Mouse (Mus musculus) limb, embryonic 11.5 days (tissue): Measurements from ENCODE around the gene Adipoq. TPM values are rescaled to one million over a fixed set of nuclear protein-coding genes. Genes with fewer than 3 reads are reported as not detected.
"Not testable (repeated sequence)": the region's sequence is repeated elsewhere in the genome, so short reads cannot be mapped to it uniquely, and the experiment has no call there.

Source experiments
- ATAC-seq: fragments of 200-750 bp; cut with Nextera tagmentation; 2 replicates; pipeline ENCODE4 v1.8.0; 2017; ENCODE audit warnings: low read depth; ENCODE audit not compliant: insufficient number of reproducible peaks, low FRiP score, low TSS enrichment
- DNase-seq: peaks from one replicate; pipeline ENCODE4 v3.0.0-alpha.2; 2015; ENCODE audit warnings: low spot score
- H3K27ac ChIP-seq: fragments of 300-500 bp; sonication (generic); replicated peaks from 2 replicates; pipeline ENCODE4 v1.5.1; 2014; ENCODE audit warnings: low read depth, mild to moderate bottlenecking, low read length
- H3K27me3 ChIP-seq: fragments of 300-500 bp; sonication (generic); 2 replicates; pipeline ENCODE4 v1.6.1; 2014; ENCODE audit warnings: mild to moderate bottlenecking, low read length, mixed read lengths; ENCODE audit not compliant: control insufficient read depth, insufficient read depth
- H3K36me3 ChIP-seq: fragments of 300-500 bp; sonication (generic); 2 replicates; pipeline ENCODE4 v1.6.1; 2014; ENCODE audit warnings: mild to moderate bottlenecking, low read length, moderate library complexity, mixed read lengths; ENCODE audit not compliant: control insufficient read depth, insufficient read depth
- H3K4me1 ChIP-seq: fragments of 300-500 bp; sonication (generic); 2 replicates; pipeline ENCODE4 v1.6.1; 2014; ENCODE audit warnings: low read length, mixed read lengths; ENCODE audit not compliant: control insufficient read depth, insufficient read depth
- H3K4me2 ChIP-seq: fragments of 300-500 bp; sonication (generic); 2 replicates; pipeline ENCODE4 v1.6.1; 2014; ENCODE audit warnings: low read depth, mild to moderate bottlenecking, moderate library complexity; ENCODE audit not compliant: severe bottlenecking
- H3K4me3 ChIP-seq: fragments of 300-500 bp; sonication (generic); 2 replicates; pipeline ENCODE4 v1.5.1; 2014; ENCODE audit warnings: low read depth, low read length
- H3K9ac ChIP-seq: fragments of 300-500 bp; sonication (generic); 2 replicates; pipeline ENCODE4 v1.6.1; 2014; ENCODE audit warnings: mild to moderate bottlenecking, low read length
- H3K9me3 ChIP-seq: fragments of 300-500 bp; sonication (generic); 2 replicates; pipeline ENCODE4 v1.6.1; 2016; ENCODE audit warnings: low read length; ENCODE audit not compliant: control insufficient read depth
- WGBS: fragments of 180-500 bp; shearing (Covaris S2); extraction: QIAGEN DNeasy Blood & Tissue Kit; methylation state at CpG from one replicate; pipeline ENCODE4 v1.1.7; 2014; 5-methylcytosine and 5-hydroxymethylcytosine counted together
- polyA plus RNA-seq: library from polyadenylated mRNA; unstranded; fragments of >200 nt; fragmentation: Nextera tagmentation; extraction: Ambion mirVana; gene quantifications from 2 replicates; pipeline ENCODE4 v1.2.1, GENCODE M21; 2014

The Adipoq gene
- polyA plus RNA-seq: not detected in 2 replicates

DNA sequence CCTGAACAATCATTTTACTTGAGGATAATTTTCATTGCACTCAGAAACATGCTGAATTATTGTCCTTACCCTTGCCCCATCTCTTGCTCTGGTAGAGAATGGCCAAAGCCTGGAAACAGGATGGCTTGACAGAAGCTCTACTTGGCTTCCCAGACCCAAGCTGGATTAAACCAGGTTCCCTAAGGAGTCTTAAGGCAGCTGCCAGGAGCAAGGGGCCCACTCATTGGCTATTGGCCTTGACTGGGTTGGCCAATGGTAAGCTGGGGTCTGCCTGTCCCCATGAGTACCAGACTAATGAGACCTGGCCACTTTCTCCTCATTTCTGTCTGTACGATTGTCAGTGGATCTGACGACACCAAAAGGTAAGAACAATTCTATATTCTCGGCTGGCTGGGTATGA lies at the start of gene Adipoq:
Gene Adipoq (plus strand): TSS at position 257 of the 400 bp plus-strand sequence.
- H3K9me3 ChIP-seq: no peaks in the 10 kb centered on the region
- no peak within 1 kb of the TSS for H3K4me2 ChIP-seq
- no peaks in the 10 kb centered on the region for H3K4me1 ChIP-seq
- H3K27me3 ChIP-seq: no peaks in the 10 kb centered on the region
- H3K27ac ChIP-seq: no peak within 1 kb of the TSS
- H3K9ac ChIP-seq: no peak within 1 kb of the TSS
- no peak within 1 kb of the TSS for H3K4me3 ChIP-seq
- H3K36me3 ChIP-seq: no peaks in the 10 kb centered on the region
- WGBS: 84% methylated on average over 3 of the region's 3 CpGs
- DNase-seq: no peak
- no peak for ATAC-seq

DNA sequence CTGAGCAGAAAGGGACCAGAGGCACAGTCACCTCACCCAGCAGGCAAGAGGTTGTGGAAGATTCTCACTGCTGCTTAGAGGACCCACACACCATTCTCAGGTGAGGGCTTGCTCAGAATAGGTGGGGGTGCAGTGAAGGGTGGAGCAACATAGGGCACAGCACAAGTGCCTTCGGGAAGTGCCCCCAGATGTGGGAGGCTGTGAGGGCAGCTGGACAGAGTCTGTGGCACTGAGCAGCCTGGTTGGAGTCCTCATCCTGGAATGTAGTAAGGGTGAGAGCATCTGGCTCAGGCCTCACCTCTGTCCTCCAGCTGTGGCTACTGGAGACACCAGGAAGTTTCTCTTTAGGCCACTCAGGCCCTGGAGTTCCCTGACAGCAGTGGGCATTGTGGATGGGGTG lies 49.5 kb upstream of the Adipoq start:
- not testable (repeated sequence) for H3K27me3 ChIP-seq, H3K4me2 ChIP-seq, H3K9ac ChIP-seq, DNase-seq, H3K36me3 ChIP-seq, H3K4me3 ChIP-seq, H3K27ac ChIP-seq, H3K9me3 ChIP-seq, ATAC-seq, H3K4me1 ChIP-seq
- 92% methylated on average over 1 of the region's 1 CpGs for WGBS

DNA sequence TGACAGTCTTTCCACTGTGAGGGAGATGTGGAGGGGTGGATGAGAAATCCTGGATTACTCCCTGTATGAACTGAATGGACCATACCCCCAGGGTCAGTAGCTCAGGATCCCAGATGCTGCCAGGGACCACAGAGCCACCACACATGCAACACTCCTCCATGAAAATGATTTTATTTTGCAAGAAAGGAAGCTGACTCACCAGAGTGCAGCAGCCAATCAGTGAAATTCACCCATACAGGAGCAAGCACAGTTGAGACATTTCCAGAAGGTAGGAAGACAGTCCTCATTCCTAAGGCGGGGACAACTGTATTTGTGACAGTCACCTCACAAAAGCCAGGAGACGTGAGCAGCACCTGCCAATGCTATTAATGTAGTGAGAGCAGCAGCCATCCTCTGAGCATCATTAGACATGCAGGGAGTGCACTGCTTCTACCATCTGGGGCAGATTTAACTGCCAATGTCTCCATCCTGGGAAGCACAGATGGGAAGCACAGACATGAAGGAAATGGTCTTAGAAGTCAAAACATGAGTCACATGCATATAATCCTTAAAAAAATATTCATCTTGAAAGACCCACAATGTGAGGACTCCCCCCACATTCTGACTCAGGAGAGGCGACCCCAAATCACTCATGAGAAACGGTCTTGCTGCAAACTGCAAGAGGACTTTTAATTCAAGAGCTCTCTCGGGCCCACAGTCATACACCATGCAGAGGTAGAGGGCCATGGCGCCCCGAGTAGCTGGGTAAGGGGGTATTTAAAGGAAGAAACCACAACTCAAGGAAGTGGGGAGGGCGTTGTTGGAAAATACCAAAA lies 48.8 kb upstream of the Adipoq start:
- H3K9ac ChIP-seq, DNase-seq, H3K27me3 ChIP-seq, H3K4me3 ChIP-seq, H3K27ac ChIP-seq, H3K36me3 ChIP-seq, H3K4me1 ChIP-seq, ATAC-seq, H3K4me2 ChIP-seq, H3K9me3 ChIP-seq: not testable (repeated sequence)
- 85% methylated on average over 8 of the region's 8 CpGs for WGBS

DNA sequence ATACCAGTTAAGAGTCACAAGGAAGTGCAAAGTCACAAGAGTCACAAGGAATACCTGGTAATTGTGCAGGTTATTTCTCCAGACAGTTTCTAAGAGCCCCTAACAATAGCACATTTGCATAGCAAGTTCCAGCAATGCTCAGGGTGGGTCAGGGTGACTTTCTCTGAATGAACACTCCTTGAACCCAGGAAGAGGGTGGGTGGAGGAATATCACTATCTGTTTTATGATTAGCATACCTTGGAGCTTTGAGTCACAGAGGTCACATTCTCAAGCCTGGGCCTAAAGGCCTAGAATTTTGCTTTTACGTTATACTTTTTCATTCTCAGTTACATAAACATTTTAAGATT lies 48.3 kb upstream of the Adipoq start:
- not testable (repeated sequence) for H3K36me3 ChIP-seq, H3K4me3 ChIP-seq, H3K9ac ChIP-seq, ATAC-seq, H3K4me1 ChIP-seq, H3K9me3 ChIP-seq, H3K4me2 ChIP-seq, DNase-seq, H3K27ac ChIP-seq, H3K27me3 ChIP-seq
- WGBS: 97% methylated on average over 1 of the region's 1 CpGs

DNA sequence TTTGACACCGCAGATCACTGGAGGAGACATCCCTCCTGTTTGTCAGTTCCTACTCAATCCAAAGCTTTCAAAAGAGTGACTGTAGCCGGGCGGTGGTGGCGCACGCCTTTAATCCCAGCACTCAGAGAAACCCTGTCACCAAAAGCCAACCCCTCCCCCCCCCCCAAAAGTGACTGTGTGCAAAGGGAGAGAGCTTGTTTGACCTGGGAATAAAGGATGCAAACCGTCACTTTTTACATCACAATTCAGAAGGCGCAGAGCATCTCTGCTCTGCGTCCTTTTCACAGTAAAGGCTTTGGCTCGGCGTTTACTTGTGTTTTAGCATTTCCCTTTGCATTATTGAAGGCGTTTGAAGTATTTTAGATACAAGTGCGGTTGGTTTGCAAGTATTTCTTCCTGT lies 46.7 kb upstream of the Adipoq start:
- H3K36me3 ChIP-seq: no peaks in the 10 kb centered on the region
- H3K4me1 ChIP-seq: peaks cover 6% of the 10 kb centered on the region; the same call in 1 of the 2 replicates
- H3K27ac ChIP-seq: no peak overlapping the region
- no peaks in the 10 kb centered on the region for H3K9me3 ChIP-seq
- DNase-seq (no peak), ATAC-seq (no peak)
- 7% methylated on average over 12 of the region's 12 CpGs for WGBS
- H3K27me3 ChIP-seq: no peaks in the 10 kb centered on the region
- H3K4me3 ChIP-seq: peak overlapping the region; percentile 21; the same call in 1 of the 2 replicates
- peak overlapping the region; percentile 55 for H3K4me2 ChIP-seq
- H3K9ac ChIP-seq: peak overlapping the region; percentile 58; the same call in 1 of the 2 replicates

DNA sequence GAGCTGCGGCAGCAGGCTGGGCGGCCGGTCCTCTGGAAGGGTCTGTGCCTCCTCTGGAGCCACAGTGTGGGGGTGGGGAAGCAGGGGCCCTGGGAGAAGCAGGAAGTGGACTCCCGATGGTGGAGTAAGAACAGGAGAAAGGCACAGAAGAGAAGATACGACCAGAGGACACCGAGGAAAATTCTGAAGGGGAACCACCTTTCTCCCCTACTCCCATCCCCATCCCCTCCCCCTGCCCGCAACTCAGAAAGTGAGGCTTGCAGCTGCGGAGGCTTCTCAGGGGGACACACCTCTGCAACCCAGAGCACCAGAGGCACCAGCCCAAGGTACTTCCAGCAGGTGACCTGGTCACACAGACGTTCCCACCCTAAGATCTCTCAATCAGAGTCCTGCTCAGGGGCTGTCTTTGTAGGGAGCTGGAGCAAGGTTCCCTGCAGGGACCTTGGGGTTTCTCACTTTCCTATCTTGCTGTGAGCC lies 46.2 kb upstream of the Adipoq start:
- Histone ChIP-seq H3K9me3 (no peaks in the 10 kb centered on the region), H3K9ac (peak overlapping the region; percentile 58), H3K4me3 (peak overlapping the region; percentile 21), H3K36me3 (no peaks in the 10 kb centered on the region), H3K27ac (0 out of 2 replicates have a peak overlapping the region, but pooled peaks have one; percentile 30), H3K4me2 (peak overlapping the region; percentile 55), H3K4me1 (peaks cover 6% of the 10 kb centered on the region; the same call in 1 of the 2 replicates), H3K27me3 (no peaks in the 10 kb centered on the region)
- ATAC-seq (peak; percentile 81; the same call in 1 of the 2 replicates), DNase-seq (peak; percentile 80)
- 0% methylated on average over 9 of the region's 9 CpGs for WGBS

DNA sequence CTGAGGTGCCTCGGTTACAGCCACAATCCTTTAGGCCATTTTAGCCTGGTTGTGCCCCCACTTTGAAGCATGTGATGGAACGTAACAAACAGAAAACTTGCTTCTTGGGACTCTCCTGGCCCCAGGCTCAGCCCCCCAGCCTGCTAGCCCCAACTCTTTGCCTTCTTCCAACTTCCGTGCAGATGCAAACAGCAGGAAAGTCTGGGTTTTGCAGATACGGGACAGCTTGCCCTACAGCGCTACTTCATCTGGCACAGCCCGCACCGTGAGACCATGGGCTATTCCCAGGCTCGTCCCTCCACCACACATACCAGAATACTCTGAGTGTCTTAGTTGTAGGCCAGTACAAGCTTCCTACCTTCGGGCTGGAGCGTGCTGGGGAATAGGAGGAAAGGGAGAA lies 45.7 kb upstream of the Adipoq start:
- peak overlapping the region; percentile 55 for H3K4me2 ChIP-seq
- no peaks in the 10 kb centered on the region for H3K9me3 ChIP-seq
- H3K27me3 ChIP-seq: no peaks in the 10 kb centered on the region
- peaks cover 6% of the 10 kb centered on the region; the same call in 1 of the 2 replicates for H3K4me1 ChIP-seq
- H3K27ac ChIP-seq: 0 out of 2 replicates have a peak overlapping the region, but pooled peaks have one; percentile 30
- ATAC-seq (no peak), DNase-seq (peak; percentile 44)
- H3K4me3 ChIP-seq: no peak overlapping the region; the same call in 1 of the 2 replicates
- 12% methylated on average over 10 of the region's 10 CpGs for WGBS
- no peaks in the 10 kb centered on the region for H3K36me3 ChIP-seq
- peak overlapping the region; percentile 58 for H3K9ac ChIP-seq

DNA sequence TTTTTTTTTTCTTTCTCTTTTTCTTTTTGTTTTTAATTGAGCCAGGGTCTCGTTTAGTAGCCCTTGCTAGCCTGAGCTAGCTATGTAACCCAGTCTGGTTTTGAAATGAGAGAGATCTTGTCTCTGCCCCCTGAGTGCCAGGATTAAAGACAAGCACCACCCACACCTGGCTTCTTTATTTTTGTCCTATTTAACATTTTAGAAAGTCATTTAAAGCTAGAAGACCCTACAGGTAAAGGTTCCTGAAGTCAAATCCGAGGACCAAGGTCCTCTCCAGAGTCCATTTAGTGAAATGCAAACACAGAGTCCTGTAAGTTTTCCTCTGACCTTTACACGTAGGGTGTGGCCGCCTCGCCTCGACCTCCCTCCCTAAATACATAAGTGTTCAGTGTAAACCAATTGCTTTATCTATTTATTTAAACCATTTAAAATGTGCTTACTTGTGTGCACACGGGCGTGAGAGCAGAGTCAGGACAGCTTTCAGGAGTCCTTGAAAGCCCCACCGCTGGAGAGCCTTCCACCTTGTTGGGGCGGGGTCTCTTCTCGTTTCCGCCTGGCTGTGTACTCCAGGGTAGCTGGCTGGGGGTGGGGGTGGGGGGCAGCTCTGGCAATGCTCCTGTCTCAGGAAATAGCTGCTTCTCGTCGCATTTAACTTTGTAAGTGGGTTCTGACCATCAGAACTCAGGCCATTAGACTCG lies 43.8 kb upstream of the Adipoq start:
- peak overlapping the region; percentile 22 for H3K4me3 ChIP-seq
- 10% methylated on average over 15 of the region's 15 CpGs for WGBS
- peaks cover 6% of the 10 kb centered on the region; the same call in 1 of the 2 replicates for H3K4me1 ChIP-seq
- H3K4me2 ChIP-seq: peak overlapping the region; percentile 50
- DNase-seq: peak; percentile 49
- no peaks in the 10 kb centered on the region for H3K36me3 ChIP-seq
- peak overlapping the region; percentile 55 for H3K9ac ChIP-seq
- no peak for ATAC-seq
- H3K27ac ChIP-seq: no peak overlapping the region
- no peaks in the 10 kb centered on the region for H3K27me3 ChIP-seq
- no peaks in the 10 kb centered on the region for H3K9me3 ChIP-seq
